In the genomic region with DNA sequence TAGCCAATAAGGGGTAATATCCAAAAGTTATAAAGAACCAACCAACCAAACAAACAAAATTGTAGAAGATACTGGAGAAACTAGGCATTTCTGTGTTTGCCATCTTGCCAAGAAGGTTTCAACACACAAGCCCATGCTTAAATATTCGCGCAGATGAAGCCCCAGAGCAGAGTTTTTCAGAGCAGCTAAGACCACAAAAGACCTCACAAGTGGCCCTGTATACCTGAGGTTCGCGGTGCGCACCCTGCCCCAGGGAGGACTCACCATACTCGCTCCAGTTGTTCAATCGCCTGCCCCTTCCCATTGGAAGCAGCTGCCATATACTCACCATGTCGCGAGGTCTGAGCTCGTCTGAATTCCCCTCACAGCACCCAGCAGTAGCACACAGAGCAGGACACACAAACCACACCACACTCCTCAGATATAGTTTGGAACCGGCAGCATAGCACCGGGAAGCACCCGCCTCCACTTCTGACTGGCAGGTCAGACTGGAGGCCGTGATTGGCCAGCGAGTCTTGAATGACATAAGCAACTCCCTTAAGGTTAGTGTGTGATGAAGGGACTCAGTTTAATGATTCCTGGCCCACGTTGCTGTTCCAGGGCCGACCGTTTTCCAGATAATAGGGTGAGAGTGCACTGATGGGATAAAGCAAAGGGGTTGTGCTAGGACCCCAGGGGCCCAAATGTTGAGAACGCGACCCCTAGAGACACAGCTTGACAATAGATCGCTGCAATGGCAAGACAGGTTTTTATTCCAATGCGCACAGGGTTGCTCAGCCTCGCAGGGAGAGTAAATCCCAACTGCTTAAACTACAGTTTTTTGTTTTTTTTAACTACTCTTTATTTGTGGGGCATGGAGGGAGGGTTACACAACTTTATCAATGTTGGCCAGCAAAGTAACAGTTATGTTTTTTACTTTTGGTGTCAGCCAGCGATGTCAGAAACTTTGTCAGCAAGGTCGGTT, we compare ENCODE assay signal across 8 mouse cellular contexts. TPM values are rescaled to one million over a fixed set of nuclear protein-coding genes. Genes with fewer than 3 reads are reported as not detected.
DNase-seq lines count a peak whose midpoint lies in the region; ATAC-seq lines count a peak whose summit lies in the region.
"Not testable (repeated sequence)": the region's sequence is repeated elsewhere in the genome, so short reads cannot be mapped to it uniquely, and the experiment has no call there.

Gene Zfp976 (minus strand): TSS at position 437 of the 964 bp plus-strand sequence.

- H3K4me3 ChIP-seq in brown adipose tissue, adult 24 weeks (ENCODE audit: insufficient read depth, low read depth, low read length) = peak within 1 kb of the TSS; percentile 76
- H3K4me3 ChIP-seq in heart, embryonic 13.5 days = peak within 1 kb of the TSS; percentile 59
- peak within 1 kb of the TSS; percentile 56 for H3K4me3 ChIP-seq in kidney, embryonic 16.5 days (ENCODE audit: low read length)
- peak within 1 kb of the TSS; percentile 45 for H3K4me3 ChIP-seq in limb, embryonic 15.5 days
- peak within 1 kb of the TSS; percentile 43 for H3K4me3 ChIP-seq in midbrain, embryonic 16.5 days (ENCODE audit: low read depth, low read length)

- H3K27me3 ChIP-seq in heart, embryonic 13.5 days (replicated peaks); kidney, embryonic 16.5 days (ENCODE audit: insufficient read depth, low read length); limb, embryonic 15.5 days; midbrain, embryonic 16.5 days (ENCODE audit: control insufficient read depth, insufficient read depth, low read depth, low read length): not testable (repeated sequence)

- H3K27ac ChIP-seq in brown adipose tissue, adult 24 weeks (replicated peaks; ENCODE audit: low read depth, low read length); kidney, embryonic 16.5 days (ENCODE audit: low read length); limb, embryonic 15.5 days; midbrain, embryonic 16.5 days (ENCODE audit: low read length): not testable (repeated sequence)
- H3K27ac ChIP-seq in heart, embryonic 13.5 days (replicated peaks) = peak within 1 kb of the TSS; percentile 42; the same call in 1 of the 2 replicates

- peak; percentile 10 to 17 for DNase-seq in B cell, adult 2 months
- DNase-seq in fibroblast of lung, adult 2 months (ENCODE audit: low read depth) = peak; percentile 54
- peak; percentile 27 to 35 for DNase-seq in spleen, postnatal 36 days (ENCODE audit: low spot score in 2 of 2)

- H3K36me3 ChIP-seq in heart, embryonic 13.5 days; kidney, embryonic 16.5 days (ENCODE audit: insufficient read depth, low read length); limb, embryonic 15.5 days; midbrain, embryonic 16.5 days (ENCODE audit: control insufficient read depth, insufficient read depth, low read length): not testable (repeated sequence)

- WGBS in heart, embryonic 13.5 days = 5% methylated on average over 25 of the region's 25 CpGs
- WGBS in kidney, embryonic 16.5 days = under 1% methylated on average over 25 of the region's 25 CpGs
- 3% methylated on average over 25 of the region's 25 CpGs for WGBS in limb, embryonic 15.5 days
- 4% methylated on average over 25 of the region's 25 CpGs for WGBS in midbrain, embryonic 16.5 days

- H3K9me3 ChIP-seq in heart, embryonic 13.5 days; kidney, embryonic 16.5 days (ENCODE audit: low read length); limb, embryonic 15.5 days; midbrain, embryonic 16.5 days (replicated peaks; ENCODE audit: control insufficient read depth, low read length, poor library complexity, severe bottlenecking): not testable (repeated sequence)

- not testable (repeated sequence) for H3K4me1 ChIP-seq in brown adipose tissue, adult 24 weeks (ENCODE audit: control insufficient read depth, insufficient read depth, insufficient read length, low read length); heart, embryonic 13.5 days; kidney, embryonic 16.5 days (ENCODE audit: insufficient read depth, low read length); limb, embryonic 15.5 days; midbrain, embryonic 16.5 days (ENCODE audit: control insufficient read depth, insufficient read depth, low read length)

- H3K4me2 ChIP-seq in heart, embryonic 13.5 days = peak within 1 kb of the TSS; percentile 67
- peak within 1 kb of the TSS; percentile 52 for H3K4me2 ChIP-seq in kidney, embryonic 16.5 days (replicated peaks; ENCODE audit: low read depth, low read length)
- peak within 1 kb of the TSS; percentile 47 for H3K4me2 ChIP-seq in limb, embryonic 15.5 days
- peak within 1 kb of the TSS; percentile 54 for H3K4me2 ChIP-seq in midbrain, embryonic 16.5 days (ENCODE audit: low read length)

- peak; percentile 85 for ATAC-seq in heart, embryonic 13.5 days (ENCODE audit: extremely low read depth, insufficient number of reproducible peaks, low FRiP score, low TSS enrichment)
- peak; percentile 100 for ATAC-seq in kidney, embryonic 16.5 days (ENCODE audit: low FRiP score, low TSS enrichment)
- peak; percentile 82 for ATAC-seq in limb, embryonic 15.5 days (ENCODE audit: insufficient number of reproducible peaks, low FRiP score, low TSS enrichment, low read depth)
- peak; percentile 99 for ATAC-seq in midbrain, embryonic 16.5 days

- H3K9ac ChIP-seq in heart, embryonic 13.5 days = peak within 1 kb of the TSS; percentile 78
- H3K9ac ChIP-seq in kidney, embryonic 16.5 days (replicated peaks; ENCODE audit: low read length) = peak within 1 kb of the TSS; percentile 68
- not testable (repeated sequence) for H3K9ac ChIP-seq in limb, embryonic 15.5 days
- H3K9ac ChIP-seq in midbrain, embryonic 16.5 days (ENCODE audit: low read depth, low read length) = peak within 1 kb of the TSS; percentile 54

RNA-seq across cellular contexts. Expression of gene Zfp976, which starts in this region (rescaled TPM):
- polyA plus RNA-seq in brown adipose tissue, adult 24 weeks (2012; ENCODE audit: insufficient read depth, insufficient read length, missing spikeins) = 1.1 and 1.7 TPM in 2 replicates
- polyA plus RNA-seq in heart, embryonic 13.5 days (2015; fragmentation: Nextera tagmentation; extraction: Ambion mirVana) = 1.7 and 2.4 TPM in 2 replicates
- 4.2 and 4.5 TPM in 2 replicates for polyA plus RNA-seq in kidney, embryonic 16.5 days (2015; fragmentation: Nextera tagmentation; extraction: Ambion mirVana)
- 2.8 and 3.0 TPM in 2 replicates for polyA plus RNA-seq in limb, embryonic 15.5 days (2015; fragmentation: Nextera tagmentation; extraction: Ambion mirVana)
- 2.4 and 3.3 TPM in 2 replicates for polyA plus RNA-seq in midbrain, embryonic 16.5 days (2015; fragmentation: Nextera tagmentation; extraction: Ambion mirVana)
